Mouse (Mus musculus) hindbrain, embryonic 12.5 days (tissue): ENCODE measurements around the gene Fam72a. TPM values are rescaled to one million over a fixed set of nuclear protein-coding genes. Genes with fewer than 3 reads are reported as not detected.
"Not testable (repeated sequence)": the region's sequence is repeated elsewhere in the genome, so short reads cannot be mapped to it uniquely, and the experiment has no call there.

Experiments used
- ATAC-seq: fragments of 200-750 bp; cut with Nextera tagmentation; 2 replicates; pipeline ENCODE4 v1.8.0; 2017; ENCODE audit warnings: moderate TSS enrichment; ENCODE audit not compliant: low FRiP score
- H3K27ac ChIP-seq: fragments of 300-500 bp; sonication (generic); 2 replicates; pipeline ENCODE4 v1.5.1; 2016; ENCODE audit warnings: mild to moderate bottlenecking
- H3K27me3 ChIP-seq: fragments of 300-500 bp; sonication (generic); 2 replicates; pipeline ENCODE4 v1.6.1; 2016; ENCODE audit warnings: mild to moderate bottlenecking
- H3K36me3 ChIP-seq: fragments of 300-500 bp; sonication (generic); 2 replicates; pipeline ENCODE4 v1.6.1; 2016; ENCODE audit warnings: mild to moderate bottlenecking
- H3K4me1 ChIP-seq: fragments of 300-500 bp; sonication (generic); 2 replicates; pipeline ENCODE4 v1.6.1; 2016
- H3K4me2 ChIP-seq: fragments of 300-500 bp; sonication (generic); replicated peaks from 2 replicates; pipeline ENCODE4 v1.6.1; 2016; ENCODE audit warnings: mild to moderate bottlenecking
- H3K4me3 ChIP-seq: fragments of 300-500 bp; sonication (generic); 2 replicates; pipeline ENCODE4 v1.5.1; 2016; ENCODE audit warnings: mild to moderate bottlenecking
- H3K9ac ChIP-seq: fragments of 300-500 bp; sonication (generic); 2 replicates; pipeline ENCODE4 v1.6.1; 2016; ENCODE audit warnings: mild to moderate bottlenecking, moderate library complexity
- H3K9me3 ChIP-seq: fragments of 300-500 bp; sonication (generic); replicated peaks from 2 replicates; pipeline ENCODE4 v1.6.1; 2016; ENCODE audit warnings: mild to moderate bottlenecking
- WGBS: fragments of 180-500 bp; shearing (Covaris S2); methylation state at CpG from one replicate; pipeline ENCODE4 v1.1.7; 2016; 5-methylcytosine and 5-hydroxymethylcytosine counted together
- microRNA-seq: library from miRNA; unstranded; fragments of <30 nt; microRNA quantifications from one replicate; pipeline ENCODE4, GENCODE M21; 2017
- polyA plus RNA-seq: library from polyadenylated mRNA; unstranded; fragments of >200 nt; fragmentation: Nextera tagmentation; extraction: Ambion mirVana; gene quantifications from 2 replicates; pipeline ENCODE4 v1.2.1, GENCODE M21; 2016

Gene Fam72a
- polyA plus RNA-seq, 1 experiment from 2014 or later: 2.8 TPM

GRCm38 (mm10) chr1:131562081-131562480, 34.4 kb downstream of the Fam72a start:
- no peak overlapping the region for H3K4me3 ChIP-seq
- no peak for ATAC-seq
- WGBS: 92% methylated on average over 2 of the region's 2 CpGs

GRCm38 (mm10) chr1:131566056-131566455, 38.4 kb downstream of the Fam72a start:
- H3K27ac ChIP-seq: not testable (repeated sequence)
- WGBS: 32% methylated on average over 11 of the region's 11 CpGs

More at GRCm38 (mm10) chr1:131562081-131562480, 34.4 kb downstream of the Fam72a start:
- H3K4me2 ChIP-seq: no peak overlapping the region
- H3K36me3 ChIP-seq: no peaks in the 10 kb centered on the region
- H3K27me3 ChIP-seq: no peaks in the 10 kb centered on the region
- no peaks in the 10 kb centered on the region for H3K9me3 ChIP-seq
- no peak overlapping the region for H3K27ac ChIP-seq
- H3K9ac ChIP-seq: no peak overlapping the region
- no peaks in the 10 kb centered on the region for H3K4me1 ChIP-seq

GRCm38 (mm10) chr1:131569721-131570120, 42.0 kb downstream of the Fam72a start:
- WGBS: 92% methylated on average over 6 of the region's 6 CpGs
- H3K4me3 ChIP-seq: no peak overlapping the region

More at GRCm38 (mm10) chr1:131566056-131566455, 38.4 kb downstream of the Fam72a start:
- H3K9ac ChIP-seq, H3K36me3 ChIP-seq, H3K4me1 ChIP-seq, H3K9me3 ChIP-seq, H3K27me3 ChIP-seq, H3K4me2 ChIP-seq, H3K4me3 ChIP-seq, ATAC-seq: not testable (repeated sequence)

GRCm38 (mm10) chr1:131570391-131570790, 42.7 kb downstream of the Fam72a start:
- Histone ChIP-seq H3K9ac (no peak overlapping the region), H3K27ac (no peak overlapping the region), H3K9me3 (no peaks in the 10 kb centered on the region), H3K36me3 (no peaks in the 10 kb centered on the region), H3K4me2 (no peak overlapping the region), H3K27me3 (no peaks in the 10 kb centered on the region), H3K4me3 (no peak overlapping the region), H3K4me1 (no peaks in the 10 kb centered on the region)
- no peak for ATAC-seq
- WGBS: 94% methylated on average over 4 of the region's 4 CpGs

More at GRCm38 (mm10) chr1:131569721-131570120, 42.0 kb downstream of the Fam72a start:
- Histone ChIP-seq H3K4me2 (no peak overlapping the region), H3K36me3 (no peaks in the 10 kb centered on the region), H3K9ac (no peak overlapping the region), H3K27ac (no peak overlapping the region), H3K4me1 (no peaks in the 10 kb centered on the region), H3K27me3 (no peaks in the 10 kb centered on the region), H3K9me3 (no peaks in the 10 kb centered on the region)
- no peak for ATAC-seq

GRCm38 (mm10) chr1:131573721-131574120, 46.0 kb downstream of the Fam72a start:
- WGBS: 92% methylated on average over 14 of the region's 14 CpGs
- H3K4me3 ChIP-seq: no peak overlapping the region
- ATAC-seq: no peak
- H3K27ac ChIP-seq: no peak overlapping the region
- H3K9me3 ChIP-seq: no peaks in the 10 kb centered on the region
- no peak overlapping the region for H3K9ac ChIP-seq
- no peaks in the 10 kb centered on the region for H3K36me3 ChIP-seq
- no peaks in the 10 kb centered on the region for H3K4me1 ChIP-seq
- no peak overlapping the region for H3K4me2 ChIP-seq
- no peaks in the 10 kb centered on the region for H3K27me3 ChIP-seq

GRCm38 (mm10) chr1:131578943-131579680, 51.4 kb downstream of the Fam72a start:
- Histone ChIP-seq H3K9ac (no peak overlapping the region), H3K4me1 (no peaks in the 10 kb centered on the region), H3K4me3 (no peak overlapping the region), H3K4me2 (no peak overlapping the region), H3K36me3 (no peaks in the 10 kb centered on the region), H3K27me3 (no peaks in the 10 kb centered on the region), H3K27ac (no peak overlapping the region), H3K9me3 (no peaks in the 10 kb centered on the region)
- no peak for ATAC-seq
- 84% methylated on average over 17 of the region's 17 CpGs for WGBS

GRCm38 (mm10) chr1:131580389-131580788, 52.7 kb downstream of the Fam72a start:
- Histone ChIP-seq H3K36me3 (no peaks in the 10 kb centered on the region), H3K27me3 (no peaks in the 10 kb centered on the region), H3K9ac (no peak overlapping the region), H3K9me3 (no peaks in the 10 kb centered on the region), H3K4me2 (no peak overlapping the region), H3K4me1 (no peaks in the 10 kb centered on the region), H3K27ac (no peak overlapping the region), H3K4me3 (no peak overlapping the region)
- no peak for ATAC-seq
- 68% methylated on average over 4 of the region's 4 CpGs for WGBS

GRCm38 (mm10) chr1:131583598-131583997, 55.9 kb downstream of the Fam72a start:
- Histone ChIP-seq H3K9ac (no peak overlapping the region), H3K9me3 (no peaks in the 10 kb centered on the region), H3K4me2 (no peak overlapping the region), H3K36me3 (no peaks in the 10 kb centered on the region), H3K27ac (no peak overlapping the region), H3K27me3 (no peaks in the 10 kb centered on the region), H3K4me1 (no peaks in the 10 kb centered on the region), H3K4me3 (no peak overlapping the region)
- WGBS: 90% methylated on average over 3 of the region's 3 CpGs
- no peak for ATAC-seq

- no peak overlapping the region for H3K4me2 ChIP-seq
- H3K9me3 ChIP-seq: no peaks in the 10 kb centered on the region
- H3K4me1 ChIP-seq: no peaks in the 10 kb centered on the region
- H3K27me3 ChIP-seq: no peaks in the 10 kb centered on the region
- H3K4me3 ChIP-seq: no peak overlapping the region
- no peak overlapping the region for H3K9ac ChIP-seq
- ATAC-seq: no peak
- no peaks in the 10 kb centered on the region for H3K36me3 ChIP-seq
- 81% methylated on average over 8 of the region's 8 CpGs for WGBS
- H3K27ac ChIP-seq: no peak overlapping the region
Measured at GRCm38 (mm10) chr1:131586836-131587235, 59.1 kb downstream of the Fam72a start.

Small RNA genes within 50 kb of the gene (microRNA-seq; reads per million reads assigned to microRNA genes)
- not detected for gene Gm24273

Other genes with a start within 250 kb of the Fam72a start
- gene Ikbke, start 248.3 kb upstream of the Fam72a start, polyA plus RNA-seq: 1.8 and 2.6 TPM in 2 replicates
- gene Srgap2, start 551 bp upstream of the Fam72a start, polyA plus RNA-seq: 16.9 and 23.1 TPM in 2 replicates
- not detected in 2 replicates for gene Avpr1b, start 71.3 kb downstream of the Fam72a start, polyA plus RNA-seq
- gene Ctse, start 110.4 kb downstream of the Fam72a start, polyA plus RNA-seq: 0.41 TPM in 1 of 2 replicates, not detected in the other
- gene Rab7b, start 160.8 kb downstream of the Fam72a start, polyA plus RNA-seq: 0.61 and 0.76 TPM in 2 replicates
- 0.07 and 0.13 TPM in 2 replicates for gene Slc26a9, start 216.1 kb downstream of the Fam72a start, polyA plus RNA-seq